Mouse (Mus musculus) MEL (cell line): Measurements from ENCODE around the gene Ppip5k1.

ENCODE experiments used
- CTCF ChIP-seq, 3 experiments: IDR thresholded peaks in 2 of 3; conservative IDR thresholded peaks in 1 of 3; 2 replicates each; pipeline ENCODE4 v1.5.1; 2011 to 2012; ENCODE audit warnings: low read length in 3 of 3, low read depth in 2 of 3, mild to moderate bottlenecking in 2 of 3, improper control_type of control experiment in 1 of 3, inconsistent platforms in 1 of 3, mixed read lengths in 1 of 3, moderate library complexity in 1 of 3; ENCODE audit not compliant: control insufficient read depth in 1 of 3, insufficient read depth in 1 of 3, poor library complexity in 1 of 3, severe bottlenecking in 1 of 3
- EP300 ChIP-seq, 2 experiments: IDR thresholded peaks; 2 replicates each; pipeline ENCODE4 v1.6.1; 2011; ENCODE audit warnings: improper control_type of control experiment in 2 of 2, low read length in 2 of 2, low read depth in 1 of 2, mild to moderate bottlenecking in 1 of 2
- MEF2A ChIP-seq: IDR thresholded peaks from 2 replicates; pipeline ENCODE4 v1.6.1; 2014; ENCODE audit warnings: low read depth, mild to moderate bottlenecking, inconsistent platforms, low read length, improper control_type of control experiment; ENCODE audit not compliant: poor library complexity, insufficient replicate concordance, severe bottlenecking; ENCODE audit errors: extremely low read depth
- POLR2A ChIP-seq, 2 experiments: IDR thresholded peaks; 2 replicates each; pipeline ENCODE4 v1.6.1; 2011 to 2012; ENCODE audit warnings: low read length in 2 of 2, mild to moderate bottlenecking in 2 of 2, control low read depth in 1 of 2, improper control_type of control experiment in 1 of 2, low read depth in 1 of 2, moderate library complexity in 1 of 2; ENCODE audit not compliant: control insufficient read depth in 1 of 2, insufficient read depth in 1 of 2, poor library complexity in 1 of 2

DNA sequence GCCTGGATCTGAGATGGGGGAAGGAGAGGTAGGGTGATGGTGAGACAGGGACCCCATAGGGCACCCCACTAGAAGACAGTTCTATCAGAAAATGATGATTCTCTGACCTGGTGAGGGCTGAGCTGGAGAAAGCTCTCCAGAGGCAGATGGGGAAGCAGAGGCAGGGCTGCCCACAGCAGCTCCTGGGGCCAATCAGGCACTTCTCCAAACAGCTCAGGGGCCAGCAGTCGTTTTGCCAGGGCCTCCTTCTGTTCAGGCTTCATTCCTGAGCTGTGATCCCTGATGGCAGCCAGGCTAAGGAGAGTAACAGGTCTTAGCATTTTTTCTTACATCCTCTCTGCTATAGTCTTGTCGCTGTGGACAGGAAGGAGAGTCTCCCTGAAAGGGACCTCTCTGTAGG lies 19.6 kb upstream of the Ppip5k1 start:
- TF ChIP-seq EP300 (IDR thresholded peaks at IDR 0.05; ENCODE audit: low read depth in 1 of 2, low read length in 2 of 2), result no peak
- no peak for TF ChIP-seq POLR2A (IDR thresholded peaks at IDR 0.05; ENCODE audit: control insufficient read depth in 1 of 2, insufficient read depth in 1 of 2, low read depth in 1 of 2, low read length in 2 of 2, poor library complexity in 1 of 2)
- no peak for TF ChIP-seq CTCF (IDR thresholded peaks at IDR 0.05 in 2 of 3, conservative IDR thresholded peaks at IDR 0.05 in 1 of 3; ENCODE audit: control insufficient read depth in 1 of 3, insufficient read depth in 1 of 3, low read depth in 2 of 3, low read length in 3 of 3, poor library complexity in 1 of 3, severe bottlenecking in 1 of 3)
- no peak for TF ChIP-seq MEF2A
